Mouse (Mus musculus) small intestine, adult 2 months (tissue): ENCODE measurements around the gene Stap2.

ENCODE experiments used
- CTCF ChIP-seq: fragments of 200-500 bp; IDR thresholded peaks from 2 replicates; pipeline ENCODE4 v1.5.1; 2012; ENCODE audit warnings: low read depth, mild to moderate bottlenecking, control low read depth, inconsistent platforms, low read length, moderate library complexity, mixed read lengths; ENCODE audit not compliant: insufficient replicate concordance, insufficient read length; ENCODE audit errors: extremely low read depth
- POLR2A ChIP-seq: fragments of 200-500 bp; IDR thresholded peaks from 2 replicates; pipeline ENCODE4 v1.6.1; 2012; ENCODE audit warnings: low read depth, mild to moderate bottlenecking, control low read depth, inconsistent platforms, low read length, moderate library complexity

DNA sequence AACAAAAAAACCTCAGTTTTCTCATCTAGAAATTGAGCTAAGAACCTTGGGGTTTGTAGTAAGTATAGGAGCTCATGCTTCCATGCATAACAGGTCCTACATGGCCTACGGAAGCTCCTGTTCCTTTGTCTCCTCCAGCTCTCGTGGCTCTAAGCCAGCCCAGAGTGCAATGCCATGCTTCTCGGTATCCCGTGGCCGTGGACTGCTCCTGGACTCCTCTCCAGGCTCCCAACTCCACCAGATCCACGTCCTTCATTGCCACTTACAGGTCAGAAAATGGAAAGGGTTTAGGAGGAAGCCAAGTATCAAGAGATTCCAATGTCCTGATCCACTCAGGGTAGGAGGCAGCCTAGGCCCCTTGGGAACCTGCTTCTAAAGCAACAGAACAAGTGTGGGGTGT is 51.6 kb downstream of the Stap2 start:
- TF ChIP-seq CTCF (no peak), POLR2A (no peak)
